Mouse (Mus musculus): ENCODE results near the gene Sept10. TPM values are rescaled to one million over a fixed set of nuclear protein-coding genes. Genes with fewer than 3 reads are reported as not detected.
A peak's percentile ranks its signal among the peaks of the same experiment; 100 is the strongest.
"Not testable (repeated sequence)": the region's sequence is repeated elsewhere in the genome, so short reads cannot be mapped to it uniquely, and the experiment has no call there.

The Sept10 gene
- total RNA-seq, 2 experiments from 2014 or later, result 6.1 to 7.2 TPM

DNA sequence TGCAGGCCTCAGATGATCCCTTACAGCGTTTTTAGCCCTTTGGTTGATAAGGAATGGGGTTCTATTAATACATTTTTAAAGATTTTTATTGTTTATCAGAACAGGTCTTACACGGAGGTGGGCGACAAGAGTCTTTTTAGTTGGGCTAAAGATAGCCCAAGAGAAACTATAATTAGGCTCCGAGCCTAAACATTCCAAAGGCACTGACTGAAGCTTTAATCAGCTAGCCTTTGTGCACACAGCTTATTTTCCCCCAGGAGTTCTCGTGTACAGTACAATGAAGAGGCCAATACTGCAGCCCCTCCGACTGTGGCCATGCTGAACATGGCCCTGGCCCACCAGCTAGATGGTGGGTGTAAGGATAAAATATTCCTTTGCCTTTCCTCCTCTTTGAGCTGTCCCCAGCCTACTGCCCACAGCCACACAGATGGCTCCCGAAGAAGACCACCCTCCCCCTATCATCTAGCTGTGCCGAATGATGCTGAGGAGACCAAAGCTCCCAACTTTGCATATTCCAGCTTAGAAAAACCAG is 88.1 kb downstream of the Sept10 start:
- no peak for DNase-seq
- intact Hi-C loops (cut with DNase I), result no loop called here

- no peak for DNase-seq
- intact Hi-C loops (cut with DNase I), result no loop called here
Measured at GRCm38 (mm10) chr10:59131926-59132628, 89.6 kb downstream of the Sept10 start.

DNA sequence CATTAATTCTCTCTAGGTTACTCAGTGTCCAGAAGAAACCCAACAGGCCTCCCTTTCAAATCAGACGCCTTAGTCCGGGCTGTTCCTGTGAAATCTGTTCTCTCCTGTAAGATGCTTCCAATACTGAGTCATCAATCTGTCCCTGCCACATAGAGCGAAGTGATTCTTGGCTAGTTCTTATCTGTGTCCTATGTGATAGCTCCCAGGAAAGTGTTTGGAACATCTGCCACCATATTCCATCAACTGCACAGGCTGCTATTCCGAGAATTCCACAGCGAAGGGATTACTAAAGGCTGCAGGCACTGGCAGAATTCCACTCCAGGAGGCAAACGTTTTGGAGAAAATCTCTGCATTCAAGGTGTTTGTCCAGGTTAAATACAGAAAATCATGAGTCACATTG is 94.0 kb downstream of the Sept10 start:
- intact Hi-C loops (cut with DNase I), result no loop called here
- no peak for DNase-seq

GRCm38 (mm10) chr10:59125497-59125896 is 96.2 kb downstream of the Sept10 start:
- no peak for DNase-seq
- intact Hi-C loops (cut with DNase I), result no loop called here

- no peak for DNase-seq
- intact Hi-C loops (cut with DNase I), result no loop called here
Measured at GRCm38 (mm10) chr10:59119811-59120210, 101.8 kb downstream of the Sept10 start.

GRCm38 (mm10) chr10:59119001-59119400 is 102.6 kb downstream of the Sept10 start:
- intact Hi-C loops (cut with DNase I), result no loop called here
- no peak for DNase-seq

DNA sequence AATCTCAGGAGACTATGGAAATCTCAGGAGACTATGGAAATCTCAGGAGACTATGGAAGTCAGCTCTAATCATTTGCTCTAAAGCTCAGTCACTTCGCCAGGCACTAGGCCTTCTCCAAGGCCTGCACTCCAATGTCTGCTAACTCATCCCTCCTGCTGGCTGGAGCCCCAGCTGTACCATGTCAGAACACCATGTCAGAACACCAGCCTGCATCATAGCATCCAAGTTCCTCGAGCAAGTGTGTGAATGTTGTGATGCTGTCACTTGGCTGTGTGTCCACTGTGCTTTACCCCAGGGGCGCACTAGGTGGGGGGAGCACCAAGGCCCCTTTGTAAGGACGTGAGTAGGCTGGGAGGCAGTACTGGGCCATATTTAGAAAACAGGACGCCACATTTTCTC is 104.1 kb downstream of the Sept10 start:
- intact Hi-C loops (cut with DNase I), result no loop called here
- no peak for DNase-seq

DNA sequence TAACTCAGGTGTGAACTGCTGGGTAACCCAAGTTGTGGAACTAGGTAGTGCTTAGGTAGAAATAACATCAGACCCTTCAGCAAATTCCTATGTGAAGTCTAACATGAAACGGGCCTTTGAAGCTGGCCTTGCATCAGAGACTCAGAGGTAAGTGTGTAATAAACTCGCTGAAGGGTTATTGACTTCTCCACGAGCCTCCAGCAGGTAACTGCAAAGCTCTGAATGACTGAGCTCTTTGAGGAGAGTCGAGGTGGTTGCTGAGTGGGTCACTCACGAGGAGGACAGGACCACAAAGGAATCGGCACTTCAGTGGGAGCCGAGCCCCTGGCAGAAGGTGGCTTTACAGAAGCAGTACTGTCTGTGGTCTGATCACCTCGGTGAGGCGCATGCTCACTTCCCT is 105.3 kb downstream of the Sept10 start:
- intact Hi-C loops (cut with DNase I), result no loop called here
- DNase-seq, result no peak

GRCm38 (mm10) chr10:59115691-59116090 is 106.0 kb downstream of the Sept10 start:
- no peak for DNase-seq
- intact Hi-C loops (cut with DNase I), result no loop called here

DNA sequence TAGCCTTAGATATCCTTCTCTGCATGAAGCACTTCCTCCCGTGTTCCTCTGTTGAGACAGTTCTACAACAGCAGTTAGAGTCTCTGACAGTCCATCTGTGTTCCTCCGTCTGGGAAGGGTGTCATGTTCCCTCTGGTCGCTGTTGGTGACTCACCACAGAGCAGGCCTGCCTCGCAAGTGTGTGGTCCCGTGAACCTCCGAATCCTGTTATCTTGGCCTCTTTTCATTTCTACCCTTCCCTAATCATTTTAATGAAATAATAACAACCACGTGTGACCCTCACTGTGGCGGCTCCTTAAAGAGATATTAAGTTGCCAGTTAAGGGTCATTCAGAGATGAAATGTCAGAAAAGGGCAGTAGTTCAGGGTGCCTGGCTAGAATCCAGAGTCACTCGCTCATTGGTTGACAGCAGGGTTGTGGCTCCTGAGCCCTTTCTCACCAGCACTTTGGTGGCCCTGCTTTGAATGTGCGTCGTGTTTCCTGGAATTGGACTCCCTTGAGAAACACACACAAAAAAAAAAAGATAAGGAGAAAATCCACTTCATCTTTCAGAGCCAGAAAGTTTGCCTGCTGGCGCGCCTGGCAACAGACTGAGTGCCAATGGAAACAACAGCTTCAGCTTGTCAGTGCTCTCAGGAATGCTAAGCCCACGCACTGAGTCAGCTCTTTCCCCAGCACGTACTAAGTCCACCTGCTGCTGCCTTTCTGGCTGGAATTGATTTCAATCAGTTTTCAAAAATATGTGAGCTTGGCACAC is 106.9 kb downstream of the Sept10 start:
- DNase-seq, result no peak
- intact Hi-C loops (cut with DNase I), result no loop called here

- no peak for DNase-seq
- intact Hi-C loops (cut with DNase I), result no loop called here
Measured at GRCm38 (mm10) chr10:59113386-59113785, 108.3 kb downstream of the Sept10 start.

GRCm38 (mm10) chr10:59112755-59113154 is 108.9 kb downstream of the Sept10 start:
- intact Hi-C loops (cut with DNase I), result no loop called here
- no peak for DNase-seq

- intact Hi-C loops (cut with DNase I), result no loop called here
Measured at GRCm38 (mm10) chr10:59110386-59110785, 111.3 kb downstream of the Sept10 start.

GRCm38 (mm10) chr10:59109015-59109414 is 112.6 kb downstream of the Sept10 start:
- intact Hi-C loops (cut with DNase I), result loop anchor here (1.0 to 5.0 kb wide), 2 partner anchors 41 to 183 kb away; no protein-coding TSS in a partner anchor
- peak; percentile 49 to 61 for DNase-seq

More at GRCm38 (mm10) chr10:59110386-59110785, 111.3 kb downstream of the Sept10 start:
- no peak for DNase-seq

DNA sequence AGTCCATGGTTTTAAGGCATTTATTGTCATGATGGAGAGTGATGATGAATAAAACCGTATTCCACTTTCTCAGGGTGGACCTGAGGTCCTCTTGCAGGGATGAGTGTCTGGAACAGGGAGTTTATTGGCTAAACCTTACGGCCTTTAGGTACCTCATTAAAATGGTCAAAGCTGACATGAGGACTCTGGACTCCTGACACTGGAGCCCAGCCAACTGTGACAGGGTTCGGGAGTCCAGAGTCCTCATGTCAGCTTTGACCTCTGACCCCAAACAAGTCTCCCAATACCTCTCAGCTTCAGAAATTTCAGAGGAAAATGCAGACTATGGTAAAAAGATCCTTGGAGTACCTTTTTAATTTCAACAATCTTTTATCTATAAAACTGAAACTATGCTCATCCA is 115.0 kb downstream of the Sept10 start:
- intact Hi-C loops (cut with DNase I), result loop anchor here (5.0 kb wide), 1 partner anchor 186 kb away; no protein-coding TSS in a partner anchor

GRCm38 (mm10) chr10:59105885-59106284 is 115.8 kb downstream of the Sept10 start:
- no peak for DNase-seq
- intact Hi-C loops (cut with DNase I), result loop anchor here (5.0 kb wide), 1 partner anchor 186 kb away; no protein-coding TSS in a partner anchor

More for the DNA sequence above, 115.0 kb downstream of the Sept10 start:
- DNase-seq, result no peak

DNA sequence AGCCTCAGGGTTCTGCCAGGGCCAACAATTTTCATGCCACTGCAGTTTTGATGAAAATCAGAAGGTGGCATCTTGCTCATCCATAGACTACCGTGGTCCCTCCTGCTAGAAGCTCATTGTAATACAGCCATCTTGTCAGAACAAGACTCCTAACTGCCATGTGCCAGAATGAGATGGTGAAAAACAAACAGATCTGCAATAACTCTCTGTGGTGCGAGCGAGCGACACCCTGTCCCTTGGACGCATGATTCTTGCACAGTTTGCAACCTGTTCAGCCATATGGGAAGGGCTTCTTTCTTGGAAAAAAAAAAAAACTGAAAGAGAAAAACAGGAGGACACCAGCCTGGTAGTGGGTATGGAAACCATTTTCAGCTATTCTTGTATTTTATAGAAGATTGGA is 117.0 kb downstream of the Sept10 start:
- intact Hi-C loops (cut with DNase I), result loop anchor here (5.0 kb wide), 1 partner anchor 188 kb away; no protein-coding TSS in a partner anchor
- DNase-seq, result no peak

- DNase-seq; intact Hi-C loops (cut with DNase I): not testable (repeated sequence)
Measured at GRCm38 (mm10) chr10:59103076-59103475, 118.6 kb downstream of the Sept10 start.

- intact Hi-C loops (cut with DNase I), result no loop called here
- no peak for DNase-seq
Measured at GRCm38 (mm10) chr10:59091988-59092387, 129.7 kb downstream of the Sept10 start.

Measured in gastrocnemius, postnatal 36 days (tissue).